Mouse (Mus musculus) urinary bladder, adult 18-20 months (tissue): Measurements from ENCODE around the gene Syngr1.

ENCODE experiments used
- DNase-seq, 2 experiments: peaks; one replicate each; pipeline ENCODE4 v3.0.0; 2022; ENCODE audit warnings: low spot score in 2 of 2, mixed read lengths in 2 of 2

The Syngr1 gene

GRCm38 (mm10) chr15:80090155-80090554, 979 bp upstream of the Syngr1 start:
- DNase-seq = no peak

- DNase-seq = no peak
These were observed 403 bp upstream of the Syngr1 start for GRCm38 (mm10) chr15:80090741-80091120.

DNA sequence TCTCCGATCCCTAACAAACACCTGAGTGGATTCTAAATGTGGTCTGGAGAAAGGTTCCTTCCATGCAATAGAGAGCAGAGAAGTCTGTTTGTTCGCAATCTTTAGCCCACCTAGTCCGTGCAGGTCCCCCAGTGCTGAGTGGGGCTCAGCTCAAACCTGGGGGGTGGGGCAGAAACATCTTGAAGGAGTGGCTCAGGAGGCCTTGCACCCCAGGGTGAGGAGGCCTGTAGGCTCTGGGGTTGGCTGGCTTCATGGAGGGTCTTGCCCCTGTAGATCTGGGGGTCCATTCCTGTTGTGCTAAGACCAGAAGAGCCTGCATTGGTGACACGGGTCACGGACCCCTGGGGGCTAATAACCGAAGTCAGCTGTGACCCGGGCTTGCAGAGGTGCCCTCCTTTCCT, 907 bp downstream of the Syngr1 start:
- DNase-seq = no peak

DNA sequence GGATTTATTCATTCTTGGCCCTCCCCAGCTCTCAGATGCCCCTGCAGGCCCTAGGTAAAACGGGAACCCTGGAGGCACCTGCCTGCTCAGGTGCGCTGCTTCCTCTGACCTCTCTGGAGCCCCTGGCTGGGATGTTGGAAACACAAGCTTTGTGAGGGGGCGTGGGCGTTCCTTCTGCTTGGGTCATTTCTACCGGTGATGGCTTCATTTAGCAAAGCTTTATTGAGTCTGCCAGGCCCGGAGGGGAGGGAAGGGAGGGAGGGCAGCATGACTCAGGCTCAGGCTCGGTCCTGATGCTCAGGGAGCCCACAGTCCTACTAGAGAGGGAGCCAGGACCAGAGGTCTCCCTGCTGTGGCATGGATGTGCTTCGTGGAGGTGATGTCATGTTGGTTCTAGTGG, 1.5 kb downstream of the Syngr1 start:
- DNase-seq = no peak

DNA sequence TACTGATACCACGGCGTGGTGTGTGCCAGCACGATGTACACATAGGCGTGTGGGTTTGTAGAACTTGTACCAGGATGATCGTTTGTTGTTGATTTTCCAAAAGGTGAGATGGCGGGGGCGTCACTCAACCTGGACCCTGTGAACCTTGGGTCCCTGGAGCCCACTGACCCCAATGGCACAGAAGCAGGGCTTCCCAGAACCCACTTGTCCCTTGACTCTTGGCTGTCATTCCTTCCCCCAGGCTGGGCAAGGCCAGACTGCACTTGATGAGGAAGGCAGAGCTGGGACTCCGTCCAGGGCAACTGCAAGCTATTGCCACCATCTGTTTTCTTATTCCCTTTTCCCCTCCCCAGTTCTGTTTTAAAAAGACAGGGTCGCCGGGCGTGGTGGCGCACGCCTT, 3.1 kb downstream of the Syngr1 start:
- DNase-seq = no peak

GRCm38 (mm10) chr15:80095596-80095995, 4.5 kb downstream of the Syngr1 start:
- DNase-seq = peak in 1 of 2 experiments; percentile 50

DNA sequence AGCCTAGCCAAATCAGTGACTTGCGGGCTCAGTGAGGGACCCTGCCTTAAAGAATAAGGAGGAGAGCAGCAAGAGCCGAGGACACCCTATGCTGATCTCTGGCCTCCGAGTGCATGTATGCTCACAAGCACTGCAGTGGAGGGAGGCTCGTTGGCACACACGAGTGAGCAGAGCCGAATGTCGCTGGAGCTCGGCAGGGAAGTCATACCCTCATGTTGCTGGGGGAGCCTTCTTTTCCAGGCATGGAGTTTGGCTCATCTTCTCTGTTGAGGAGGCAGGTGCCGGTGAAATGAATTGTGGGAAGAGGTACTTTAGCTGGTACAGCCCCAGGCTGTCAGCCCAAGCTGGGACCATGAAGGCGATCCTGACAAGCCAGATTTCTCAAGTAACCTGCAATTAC, 5.3 kb downstream of the Syngr1 start:
- no peak for DNase-seq

DNA sequence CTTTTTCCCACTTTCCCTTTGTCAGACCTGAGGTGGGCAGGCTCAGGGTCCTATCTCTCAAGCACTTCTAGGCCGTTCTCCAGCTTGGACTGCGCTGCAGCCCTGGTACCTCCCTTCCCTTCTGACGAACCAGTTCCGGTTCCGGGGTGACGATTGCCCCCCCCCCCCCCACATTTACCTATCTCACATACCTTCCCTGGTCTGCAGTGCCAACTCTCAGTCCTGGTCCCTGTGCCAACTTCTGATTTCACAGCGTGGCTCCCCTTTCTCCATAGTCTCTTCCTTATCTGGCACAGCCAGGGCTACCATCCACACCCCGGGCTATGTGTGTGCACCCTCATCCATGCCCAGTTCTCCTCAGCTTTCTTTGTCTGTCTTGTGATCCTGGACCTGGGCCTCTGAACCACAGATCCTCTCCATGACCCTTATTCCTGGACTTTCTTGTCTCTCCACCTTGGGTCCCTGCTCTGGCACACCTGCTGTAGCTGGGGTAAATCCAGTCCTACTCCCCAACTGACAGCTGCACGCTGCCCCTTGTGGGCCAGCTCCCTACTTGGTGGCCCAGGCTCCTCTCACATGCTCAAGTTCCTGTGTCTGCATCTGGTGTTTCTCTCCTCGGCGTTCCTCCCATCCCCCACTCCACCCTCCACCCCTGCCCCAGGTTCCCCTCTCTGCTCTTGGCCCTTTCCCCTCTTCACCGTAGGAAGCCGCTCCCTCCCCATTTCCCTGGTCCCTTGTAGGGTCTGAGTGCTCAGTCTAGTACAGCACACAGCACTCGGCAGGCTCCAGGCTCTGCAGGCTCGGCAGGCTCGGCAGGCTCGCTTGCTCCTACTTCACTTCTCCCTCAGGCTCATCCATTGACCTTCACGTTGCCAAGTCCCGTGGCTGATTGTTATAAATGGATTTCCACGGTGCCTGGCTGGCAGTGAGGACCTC, 6.1 kb downstream of the Syngr1 start:
- DNase-seq = no peak

DNA sequence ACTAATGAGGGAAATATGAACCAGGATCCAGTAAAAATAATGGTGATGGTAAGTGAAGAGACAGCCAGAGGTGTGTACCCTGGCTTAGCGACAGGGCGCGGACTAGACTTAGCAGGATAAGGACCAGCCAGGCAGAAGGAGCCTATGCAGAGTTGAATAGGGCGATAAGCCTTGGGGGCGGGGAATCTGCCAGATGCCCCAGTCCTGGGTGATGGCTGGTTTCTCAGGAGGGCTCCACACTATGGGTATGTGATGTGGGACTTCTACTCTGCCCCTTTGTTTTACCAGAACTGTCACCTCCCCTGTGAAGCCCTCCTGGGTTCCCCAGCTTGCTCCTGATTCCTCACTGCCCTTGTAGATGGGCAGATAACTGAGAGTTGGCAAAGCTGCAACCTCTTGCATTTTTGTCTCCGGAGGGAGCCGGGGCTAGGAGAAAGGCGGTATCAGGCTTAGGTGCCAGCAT, 6.9 kb downstream of the Syngr1 start:
- no peak for DNase-seq

- no peak for DNase-seq
These were observed 7.7 kb downstream of the Syngr1 start for GRCm38 (mm10) chr15:80098809-80099208.

DNA sequence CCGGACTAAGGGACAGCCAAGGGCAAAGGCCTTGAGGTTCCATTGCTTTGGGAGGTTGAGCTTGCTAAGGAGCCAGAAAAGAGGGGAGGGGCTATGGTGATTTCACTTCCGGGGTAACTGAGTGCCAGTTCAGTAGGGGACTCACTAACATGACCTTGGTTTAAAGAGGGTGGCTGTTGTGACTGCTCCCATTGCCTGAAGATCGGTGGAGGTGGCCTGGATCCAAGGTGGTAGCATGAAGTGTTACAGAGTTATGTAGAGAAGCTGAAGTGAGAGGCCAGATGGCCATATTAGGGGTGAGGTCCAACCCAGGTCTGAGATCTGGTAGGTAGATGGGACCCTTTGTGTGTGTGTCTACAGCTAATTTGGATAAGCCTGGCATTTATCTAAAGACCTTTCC, 8.3 kb downstream of the Syngr1 start:
- no peak for DNase-seq

GRCm38 (mm10) chr15:80100196-80100595, 9.1 kb downstream of the Syngr1 start:
- DNase-seq = no peak

- no peak for DNase-seq
These were observed 9.7 kb downstream of the Syngr1 start for GRCm38 (mm10) chr15:80100871-80101270.

GRCm38 (mm10) chr15:80101503-80101902, 10.4 kb downstream of the Syngr1 start:
- no peak for DNase-seq

- no peak for DNase-seq
These were observed 11.4 kb downstream of the Syngr1 start for GRCm38 (mm10) chr15:80102495-80102894.

DNA sequence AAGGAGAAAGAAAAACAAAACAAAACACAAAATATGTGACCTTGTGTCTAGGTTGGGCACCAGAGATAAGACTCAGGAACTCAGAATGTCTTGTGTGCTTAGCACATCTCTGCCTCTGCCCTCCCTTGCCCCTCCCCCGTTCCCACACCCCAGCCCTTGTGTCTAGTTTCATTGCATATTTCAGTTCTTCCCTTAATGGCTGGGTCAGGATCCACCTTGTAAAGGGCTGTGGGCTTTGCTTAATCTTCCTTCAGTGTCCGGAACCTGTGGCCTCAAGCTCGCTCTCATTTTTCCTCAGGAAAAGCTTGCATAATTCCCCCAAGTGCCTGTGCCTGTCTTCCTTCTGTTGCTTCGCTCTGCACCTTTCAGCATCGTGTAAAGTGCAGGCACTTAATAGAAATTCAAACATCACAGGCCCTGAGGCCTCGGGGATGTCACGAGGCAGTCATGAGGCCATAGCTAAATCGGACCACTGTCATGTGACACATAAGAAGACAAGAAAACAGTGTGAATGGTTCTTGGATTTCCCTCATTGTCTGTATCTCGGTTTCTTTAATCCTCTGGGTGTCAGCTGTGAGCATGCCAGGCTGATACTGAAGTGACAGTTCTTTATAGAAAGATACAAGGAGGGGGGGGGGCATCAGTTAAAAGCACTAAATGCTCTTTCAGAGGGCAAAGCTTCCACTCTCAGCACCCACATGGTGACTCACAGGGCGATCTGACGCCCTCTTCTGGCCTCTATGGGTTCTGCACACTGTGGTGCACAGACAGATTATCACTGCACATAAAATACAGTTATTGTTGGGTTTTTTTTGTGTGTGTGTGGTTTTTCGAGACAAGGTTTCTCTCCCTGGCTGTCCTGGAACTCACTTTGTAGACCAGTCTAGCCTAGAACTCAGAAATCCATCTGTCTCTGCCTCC, 14.6 kb downstream of the Syngr1 start:
- DNase-seq = no peak

DNA sequence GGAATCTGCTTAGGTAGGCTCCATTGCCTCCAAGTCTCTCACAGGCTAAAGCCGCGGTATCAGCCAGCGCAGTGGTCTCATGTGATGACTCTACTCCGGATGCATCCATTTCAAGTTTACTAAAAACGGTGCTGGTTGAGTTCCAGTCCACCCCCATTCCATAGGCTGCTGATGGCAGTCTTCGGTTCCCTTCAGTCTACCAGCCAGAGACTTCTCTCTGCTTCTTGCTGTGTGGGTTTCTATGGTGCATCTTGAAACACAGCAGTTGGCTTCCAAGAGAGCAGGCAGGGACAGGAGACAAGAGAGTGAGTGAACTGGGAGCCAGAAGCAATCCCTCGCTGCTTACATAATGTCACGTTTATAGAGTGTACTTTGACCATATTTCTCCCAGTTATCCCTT, 16.0 kb downstream of the Syngr1 start:
- DNase-seq = no peak

DNA sequence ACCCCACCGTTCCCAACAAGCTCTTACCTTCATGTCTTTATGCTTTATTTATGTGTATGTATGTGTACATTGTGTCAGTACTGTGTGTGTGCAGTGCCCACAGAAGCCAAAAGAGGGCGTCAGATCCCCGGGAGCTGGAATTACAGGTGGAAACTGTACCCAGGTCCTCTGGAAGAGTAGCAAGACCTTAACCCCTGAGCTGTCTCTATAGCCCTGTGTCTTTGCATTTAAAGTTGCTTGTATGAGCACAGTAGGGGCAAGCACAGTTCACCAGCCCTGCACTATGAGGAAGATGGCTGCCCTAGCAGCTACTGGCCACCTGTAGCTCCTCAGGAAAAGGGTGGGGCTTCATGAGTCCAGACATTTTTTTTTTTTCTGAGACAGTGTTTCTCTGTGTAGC, 16.4 kb downstream of the Syngr1 start:
- no peak for DNase-seq

GRCm38 (mm10) chr15:80111436-80111835, 20.3 kb downstream of the Syngr1 start:
- no peak for DNase-seq

GRCm38 (mm10) chr15:80112499-80112898, 21.4 kb downstream of the Syngr1 start:
- DNase-seq = no peak

- DNase-seq = no peak
These were observed 23.3 kb downstream of the Syngr1 start for GRCm38 (mm10) chr15:80114414-80114813.

GRCm38 (mm10) chr15:80115256-80115655, 24.1 kb downstream of the Syngr1 start:
- DNase-seq = no peak
